Comparison of ENCODE assay signal across 9 mouse cellular contexts in genomic region chr10:21789847-21790530, GRCm38 (mm10).
DNase-seq lines count a peak whose midpoint lies in the region; ATAC-seq and TF ChIP-seq lines count a peak whose summit lies in the region.
"Had no signal": no experiment of that assay in that cellular context is flagged by ENCODE, and none has a peak within 500 bp of the region (broad histone marks: within the 10 kb centered on the region; RNA-seq: fewer than 3 reads in every experiment).

No protein-coding gene starts in this region.

- DNase-seq in ovary, adult 18-20 months (ENCODE audit: low spot score) = peak; percentile 21
- DNase-seq in ovary, postnatal 14 days (ENCODE audit: low spot score) = no peak
- peak; percentile 19 for DNase-seq in adrenal gland, postnatal 10 days
- peak; percentile 28 for DNase-seq in kidney, adult 18-20 months
- DNase-seq in stomach, postnatal 0 days (ENCODE audit: low spot score) = peak; percentile 41
- DNase-seq in spleen, postnatal 14 days (ENCODE audit: low spot score in 2 of 2) = no peak
- DNase-seq: thymus, adult 18-20 months had no signal

- H3K4me2 ChIP-seq in stomach, postnatal 0 days (replicated peaks; ENCODE audit: low read depth) = peak overlapping the region; percentile 27; the same call in 1 of the 2 replicates
- H3K4me2 ChIP-seq in forebrain, embryonic 16.5 days (ENCODE audit: low read length) = no peak overlapping the region

- H3K4me1 ChIP-seq in stomach, postnatal 0 days (replicated peaks; ENCODE audit: control insufficient read depth, insufficient read depth) = no peaks in the 10 kb centered on the region
- H3K4me1 ChIP-seq in forebrain, embryonic 16.5 days (replicated peaks; ENCODE audit: control insufficient read depth, insufficient read depth, low read length) = peaks cover 3% of the 10 kb centered on the region

- H3K9me3 ChIP-seq in stomach, postnatal 0 days (ENCODE audit: control insufficient read depth, low read length) = no peaks in the 10 kb centered on the region
- no peaks in the 10 kb centered on the region for H3K9me3 ChIP-seq in forebrain, embryonic 16.5 days (ENCODE audit: control insufficient read depth, low read length)
- H3K9me3 ChIP-seq: limb, embryonic 10.5 days had no signal

- H3K9ac ChIP-seq in stomach, postnatal 0 days (ENCODE audit: low read length) = no peak overlapping the region
- no peak overlapping the region for H3K9ac ChIP-seq in forebrain, embryonic 16.5 days (replicated peaks; ENCODE audit: low read depth, low read length)

- 39% methylated on average over 17 of the region's 17 CpGs for WGBS in stomach, postnatal 0 days
- WGBS in forebrain, embryonic 16.5 days = 82% methylated on average over 17 of the region's 17 CpGs

- no peaks in the 10 kb centered on the region for H3K27me3 ChIP-seq in stomach, postnatal 0 days (ENCODE audit: control insufficient read depth, insufficient read depth, low read length)
- no peaks in the 10 kb centered on the region for H3K27me3 ChIP-seq in forebrain, embryonic 16.5 days (replicated peaks; ENCODE audit: control insufficient read depth, insufficient read depth, low read length)

- TF ChIP-seq CTCF in stomach, postnatal 0 days (IDR thresholded peaks at IDR 0.05; ENCODE audit: low read depth) = no peak

- no peak for TF ChIP-seq EP300 in stomach, postnatal 0 days (optimal IDR thresholded peaks at IDR 0.05)

- no peak overlapping the region for H3K4me3 ChIP-seq in stomach, postnatal 0 days (ENCODE audit: low read depth, low read length)
- H3K4me3 ChIP-seq in forebrain, embryonic 16.5 days (replicated peaks; ENCODE audit: low read length) = no peak overlapping the region
- H3K4me3 ChIP-seq: limb, embryonic 10.5 days had no signal

- peak; percentile 87 for ATAC-seq in stomach, postnatal 0 days (ENCODE audit: low FRiP score, low TSS enrichment)
- no peak for ATAC-seq in forebrain, embryonic 16.5 days

- H3K27ac ChIP-seq in stomach, postnatal 0 days (replicated peaks) = no peak overlapping the region
- no peak overlapping the region for H3K27ac ChIP-seq in forebrain, embryonic 16.5 days (ENCODE audit: low read length)
- H3K27ac ChIP-seq: limb, embryonic 10.5 days had no signal

- H3K36me3 ChIP-seq in stomach, postnatal 0 days (ENCODE audit: control insufficient read depth, insufficient read depth, low read length) = no peaks in the 10 kb centered on the region
- no peaks in the 10 kb centered on the region for H3K36me3 ChIP-seq in forebrain, embryonic 16.5 days (ENCODE audit: control insufficient read depth, insufficient read depth)
- H3K36me3 ChIP-seq: limb, embryonic 10.5 days had no signal

Comparison
In these comparisons a context has a peak if more than half of its experiments do, and no peak if none do; other contexts are left out.
1. DNase-seq: peak in ovary, adult 18-20 months (single experiment), adrenal gland, postnatal 10 days (single experiment), kidney, adult 18-20 months (single experiment) and stomach, postnatal 0 days (single experiment); none in ovary, postnatal 14 days (single experiment) and spleen, postnatal 14 days (0 of 2).